In genomic region chr4:58177256-58177655, GRCm38 (mm10) we compare ENCODE assay signal across 20 mouse cellular contexts. TPM values are rescaled to one million over a fixed set of nuclear protein-coding genes. Genes with fewer than 3 reads are reported as not detected.
"Had no signal": no experiment of that assay in that cellular context is flagged by ENCODE, and none has a peak within 500 bp of the region (broad histone marks: within the 10 kb centered on the region; RNA-seq: fewer than 3 reads in every experiment).

No protein-coding gene starts in this region.

- DNase-seq: kidney, adult 8-10 months; kidney, postnatal 4 days; liver; liver, embryonic 13.5 days; liver, postnatal 0 days; lung, postnatal 14 days; retina, postnatal 1 day; right cerebral cortex, postnatal 4 days; spleen, adult 18-20 months; thymus, adult 18-20 months; thymus, postnatal 14 days had no signal

- H3K27ac ChIP-seq: kidney, postnatal 0 days; layer of hippocampus, adult 2 months; limb, embryonic 12.5 days; liver, embryonic 13.5 days; lung, embryonic 15.5 days; macrophage; midbrain, embryonic 15.5 days; neural tube, embryonic 13.5 days had no signal

- H3K4me3 ChIP-seq: layer of hippocampus, adult 2 months; limb, embryonic 12.5 days; liver, embryonic 13.5 days; lung, embryonic 15.5 days; megakaryocyte, embryonic 14.5 days; midbrain, embryonic 15.5 days; neural tube, embryonic 13.5 days had no signal

- H3K4me1 ChIP-seq: liver, embryonic 13.5 days; megakaryocyte, embryonic 14.5 days; midbrain, embryonic 15.5 days; neural tube, embryonic 13.5 days had no signal

RNA-seq across cellular contexts. Expression of gene Svep1, which starts 29.4 kb away (rescaled TPM):
- total RNA-seq: monocyte, adult 5-6 weeks had no signal
- polyA plus RNA-seq: macrophage had no signal
